Mouse (Mus musculus): Measurements from ENCODE around the gene Tmem121. TPM values are rescaled to one million over a fixed set of nuclear protein-coding genes. Genes with fewer than 3 reads are reported as not detected.
A peak's percentile ranks its signal among the peaks of the same experiment; 100 is the strongest.

Tmem121 gene
- 9.5 and 10.5 TPM in 2 replicates for polyA plus RNA-seq (2015; fragmentation: Nextera tagmentation; extraction: Ambion mirVana)

- Histone ChIP-seq H3K27ac (no peak within 1 kb of the TSS), H3K4me1 (peaks cover 32% of the 10 kb centered on the region), H3K36me3 (0 out of 2 replicates have a peak, but pooled peaks cover 6% of the 10 kb centered on the region), H3K9ac (peak within 1 kb of the TSS; percentile 52), H3K4me3 (replicated peaks) (peak within 1 kb of the TSS; percentile 56), H3K9me3 (replicated peaks) (no peaks in the 10 kb centered on the region), H3K27me3 (peaks cover 29% of the 10 kb centered on the region), H3K4me2 (peak within 1 kb of the TSS; percentile 90)
- ATAC-seq (replicated peaks; ENCODE audit: low FRiP score), result peak; percentile 49
- 1% methylated on average over 63 of the region's 63 CpGs for WGBS
Observed at GRCm38 (mm10) chr12:113185442-113186291, at the start of gene Tmem121. TSS of gene Tmem121 (plus strand) at chr12:113185930.

GRCm38 (mm10) chr12:113136492-113137020, 49.2 kb upstream of the Tmem121 start:
- H3K4me1 ChIP-seq, result peaks cover 35% of the 10 kb centered on the region
- H3K4me2 ChIP-seq, result no peak overlapping the region
- H3K4me3 ChIP-seq (replicated peaks), result no peak overlapping the region
- no peak overlapping the region for H3K27ac ChIP-seq
- no peak overlapping the region for H3K9ac ChIP-seq
- no peak for ATAC-seq (replicated peaks; ENCODE audit: low FRiP score)
- no peaks in the 10 kb centered on the region for H3K9me3 ChIP-seq (replicated peaks)
- H3K27me3 ChIP-seq, result no peaks in the 10 kb centered on the region
- peaks cover 71% of the 10 kb centered on the region for H3K36me3 ChIP-seq
- WGBS, result 87% methylated on average over 17 of the region's 17 CpGs

GRCm38 (mm10) chr12:113137260-113138213, 48.2 kb upstream of the Tmem121 start:
- Histone ChIP-seq H3K27me3 (no peaks in the 10 kb centered on the region), H3K9ac (no peak overlapping the region), H3K4me2 (no peak overlapping the region), H3K27ac (no peak overlapping the region), H3K36me3 (peaks cover 61% of the 10 kb centered on the region), H3K4me1 (peaks cover 44% of the 10 kb centered on the region), H3K9me3 (replicated peaks) (no peaks in the 10 kb centered on the region), H3K4me3 (replicated peaks) (no peak overlapping the region)
- 88% methylated on average over 18 of the region's 18 CpGs for WGBS
- ATAC-seq (replicated peaks; ENCODE audit: low FRiP score), result no peak

GRCm38 (mm10) chr12:113138291-113138690, 47.4 kb upstream of the Tmem121 start:
- H3K4me2 ChIP-seq, result no peak overlapping the region
- no peaks in the 10 kb centered on the region for H3K9me3 ChIP-seq (replicated peaks)
- no peak overlapping the region for H3K27ac ChIP-seq
- no peaks in the 10 kb centered on the region for H3K27me3 ChIP-seq
- no peak overlapping the region for H3K4me3 ChIP-seq (replicated peaks)
- ATAC-seq (replicated peaks; ENCODE audit: low FRiP score), result no peak
- no peak overlapping the region for H3K9ac ChIP-seq
- WGBS, result 75% methylated on average over 6 of the region's 6 CpGs
- peaks cover 54% of the 10 kb centered on the region for H3K36me3 ChIP-seq
- peaks cover 52% of the 10 kb centered on the region for H3K4me1 ChIP-seq

- no peak for ATAC-seq (replicated peaks; ENCODE audit: low FRiP score)
- peak overlapping the region; percentile 60 for H3K4me3 ChIP-seq (replicated peaks)
- peaks cover 60% of the 10 kb centered on the region for H3K4me1 ChIP-seq
- peak overlapping the region; percentile 85 for H3K4me2 ChIP-seq
- H3K9me3 ChIP-seq (replicated peaks), result no peaks in the 10 kb centered on the region
- whole genome bisulfite sequencing, result 48% methylated on average over 11 of the region's 11 CpGs
- H3K9ac ChIP-seq, result no peak overlapping the region
- peak overlapping the region; percentile 82 for H3K27ac ChIP-seq
- H3K36me3 ChIP-seq, result peaks cover 53% of the 10 kb centered on the region
- no peaks in the 10 kb centered on the region for H3K27me3 ChIP-seq
Observed at GRCm38 (mm10) chr12:113138901-113139864, 46.5 kb upstream of the Tmem121 start.

- H3K4me2 ChIP-seq, result peak within 1 kb of the TSS; percentile 85
- H3K9ac ChIP-seq, result peak within 1 kb of the TSS; percentile 55
- H3K36me3 ChIP-seq, result peaks cover 53% of the 10 kb centered on the region
- peak within 1 kb of the TSS; percentile 60 for H3K4me3 ChIP-seq (replicated peaks)
- peak within 1 kb of the TSS; percentile 82 for H3K27ac ChIP-seq
- under 1% methylated on average over 64 of the region's 68 CpGs for WGBS
- no peaks in the 10 kb centered on the region for H3K27me3 ChIP-seq
- H3K4me1 ChIP-seq, result peaks cover 64% of the 10 kb centered on the region
- H3K9me3 ChIP-seq (replicated peaks), result no peaks in the 10 kb centered on the region
- peak; percentile 82 for ATAC-seq (replicated peaks; ENCODE audit: low FRiP score)
Observed at GRCm38 (mm10) chr12:113139908-113140615, 45.7 kb upstream of the Tmem121 start, which contains the start of gene Crip2. TSS of gene Crip2 (plus strand) at chr12:113140236.

- Histone ChIP-seq H3K9ac (peak overlapping the region; percentile 55), H3K4me1 (peaks cover 68% of the 10 kb centered on the region), H3K4me2 (peak overlapping the region; percentile 85), H3K27ac (peak overlapping the region; percentile 82), H3K4me3 (replicated peaks) (peak overlapping the region; percentile 60), H3K27me3 (no peaks in the 10 kb centered on the region), H3K9me3 (replicated peaks) (no peaks in the 10 kb centered on the region), H3K36me3 (peaks cover 47% of the 10 kb centered on the region)
- whole genome bisulfite sequencing, result 3% methylated on average over 49 of the region's 49 CpGs
- ATAC-seq (replicated peaks; ENCODE audit: low FRiP score), result peak; percentile 1; the same call in 1 of the 2 replicates
Observed at GRCm38 (mm10) chr12:113140616-113141411, 44.9 kb upstream of the Tmem121 start.

GRCm38 (mm10) chr12:113141531-113141973, 44.2 kb upstream of the Tmem121 start:
- peaks cover 40% of the 10 kb centered on the region for H3K36me3 ChIP-seq
- peak overlapping the region; percentile 82 for H3K27ac ChIP-seq
- WGBS, result 40% methylated on average over 8 of the region's 8 CpGs
- peak overlapping the region; percentile 60 for H3K4me3 ChIP-seq (replicated peaks)
- H3K9me3 ChIP-seq (replicated peaks), result no peaks in the 10 kb centered on the region
- H3K27me3 ChIP-seq, result no peaks in the 10 kb centered on the region
- H3K4me2 ChIP-seq, result peak overlapping the region; percentile 85
- H3K4me1 ChIP-seq, result peaks cover 75% of the 10 kb centered on the region
- H3K9ac ChIP-seq, result peak overlapping the region; percentile 55
- ATAC-seq (replicated peaks; ENCODE audit: low FRiP score), result no peak

GRCm38 (mm10) chr12:113142021-113142975, 43.4 kb upstream of the Tmem121 start:
- Histone ChIP-seq H3K27ac (peak overlapping the region; percentile 82), H3K9ac (peak overlapping the region; percentile 55; the same call in 1 of the 2 replicates)
- 15% methylated on average over 15 of the region's 15 CpGs for WGBS

More at GRCm38 (mm10) chr12:113142021-113142975, 43.4 kb upstream of the Tmem121 start:
- Histone ChIP-seq H3K4me2 (peak overlapping the region; percentile 85), H3K27me3 (no peaks in the 10 kb centered on the region), H3K36me3 (peaks cover 33% of the 10 kb centered on the region), H3K4me1 (peaks cover 83% of the 10 kb centered on the region), H3K4me3 (replicated peaks) (peak overlapping the region; percentile 60), H3K9me3 (replicated peaks) (no peaks in the 10 kb centered on the region)
- peak; percentile 33 for ATAC-seq (replicated peaks; ENCODE audit: low FRiP score)

Data from kidney, embryonic 15.5 days (tissue).